Mouse (Mus musculus) MEL (cell line): ENCODE results near the gene Syt17. TPM values are rescaled to one million over a fixed set of nuclear protein-coding genes. Genes with fewer than 3 reads are reported as not detected.

Experiments
- DNase-seq: peaks from one replicate; pipeline ENCODE4 v3.0.0; 2011; ENCODE audit warnings: low read depth, low spot score
- H3K27ac ChIP-seq: 2 replicates; pipeline ENCODE4 v1.5.1; 2012; ENCODE audit warnings: low read depth, mild to moderate bottlenecking, control low read depth, low read length, moderate library complexity; ENCODE audit not compliant: control insufficient read depth
- H3K27me3 ChIP-seq, 2 experiments: fragments of 150-350 bp in 1 of 2; sonication (generic) in 1 of 2; 2 replicates each; pipeline ENCODE4 v1.6.1; 2012; ENCODE audit warnings: low read length in 2 of 2, mild to moderate bottlenecking in 2 of 2, improper control_type of control experiment in 1 of 2, moderate library complexity in 1 of 2; ENCODE audit not compliant: insufficient read depth in 2 of 2, control insufficient read depth in 1 of 2
- H3K36me3 ChIP-seq, 2 experiments: 2 replicates each; pipeline ENCODE4 v1.6.1; 2012 to 2014; ENCODE audit warnings: low read length in 2 of 2, improper control_type of control experiment in 1 of 2, inconsistent platforms in 1 of 2, mild to moderate bottlenecking in 1 of 2; ENCODE audit not compliant: insufficient read depth in 2 of 2, control insufficient read depth in 1 of 2
- H3K4me1 ChIP-seq, 2 experiments: fragments of 150-350 bp in 1 of 2; sonication (generic) in 1 of 2; 2 replicates each; pipeline ENCODE4 v1.6.1; 2012; ENCODE audit warnings: low read length in 2 of 2, improper control_type of control experiment in 1 of 2, mild to moderate bottlenecking in 1 of 2; ENCODE audit not compliant: insufficient read depth in 2 of 2, control insufficient read depth in 1 of 2
- H3K4me3 ChIP-seq, 2 experiments: fragments of 150-350 bp in 1 of 2; sonication (generic) in 1 of 2; 2 replicates each; pipeline ENCODE4 v1.5.1; 2012; ENCODE audit warnings: low read depth in 2 of 2, low read length in 2 of 2, mild to moderate bottlenecking in 2 of 2, moderate library complexity in 2 of 2, control low read depth in 1 of 2, improper control_type of control experiment in 1 of 2; ENCODE audit not compliant: control insufficient read depth in 1 of 2, insufficient read depth in 1 of 2
- H3K79me2 ChIP-seq: 2 replicates; pipeline ENCODE4 v1.6.1; 2012; ENCODE audit warnings: mild to moderate bottlenecking, low read length, moderate library complexity; ENCODE audit not compliant: control insufficient read depth, poor library complexity, insufficient read depth
- H3K9ac ChIP-seq: 2 replicates; pipeline ENCODE4 v1.6.1; 2012; ENCODE audit warnings: low read depth, mild to moderate bottlenecking, control low read depth, low read length, moderate library complexity; ENCODE audit not compliant: control insufficient read depth, poor library complexity, severe bottlenecking
- H3K9me3 ChIP-seq: fragments of 150-350 bp; sonication (generic); replicated peaks from 2 replicates; pipeline ENCODE4 v1.6.1; 2012; ENCODE audit warnings: mild to moderate bottlenecking, low read length, improper control_type of control experiment, moderate library complexity; ENCODE audit not compliant: insufficient read depth
- BHLHE40 ChIP-seq: IDR thresholded peaks from 2 replicates; pipeline ENCODE4 v1.6.1; 2012; ENCODE audit warnings: low read depth, mild to moderate bottlenecking, inconsistent platforms, low read length, improper control_type of control experiment, borderline replicate concordance
- CHD1 ChIP-seq: IDR thresholded peaks from 2 replicates; pipeline ENCODE4 v1.6.1; 2012; ENCODE audit warnings: low read depth, mild to moderate bottlenecking, inconsistent platforms, low read length, improper control_type of control experiment
- CTCF ChIP-seq, 3 experiments: IDR thresholded peaks in 2 of 3; conservative IDR thresholded peaks in 1 of 3; 2 replicates each; pipeline ENCODE4 v1.5.1; 2011 to 2012; ENCODE audit warnings: low read length in 3 of 3, low read depth in 2 of 3, mild to moderate bottlenecking in 2 of 3, improper control_type of control experiment in 1 of 3, inconsistent platforms in 1 of 3, mixed read lengths in 1 of 3, moderate library complexity in 1 of 3; ENCODE audit not compliant: control insufficient read depth in 1 of 3, insufficient read depth in 1 of 3, poor library complexity in 1 of 3, severe bottlenecking in 1 of 3
- HCFC1 ChIP-seq: IDR thresholded peaks from 2 replicates; pipeline ENCODE4 v1.6.1; 2012; ENCODE audit warnings: low read depth, mild to moderate bottlenecking, inconsistent platforms, low read length, improper control_type of control experiment, moderate library complexity
- MAFK ChIP-seq: IDR thresholded peaks from 2 replicates; pipeline ENCODE4 v1.6.1; 2011; ENCODE audit warnings: low read depth, mild to moderate bottlenecking, low read length, improper control_type of control experiment, borderline replicate concordance
- MXI1 ChIP-seq: IDR thresholded peaks from 2 replicates; pipeline ENCODE4 v1.6.1; 2011; ENCODE audit warnings: mild to moderate bottlenecking, low read depth, low read length, improper control_type of control experiment
- NELFE ChIP-seq: IDR thresholded peaks from 2 replicates; pipeline ENCODE4 v1.6.1; 2011; ENCODE audit warnings: low read depth, low read length, improper control_type of control experiment
- RAD21 ChIP-seq: IDR thresholded peaks from 2 replicates; pipeline ENCODE4 v1.6.1; 2011; ENCODE audit warnings: mild to moderate bottlenecking, low read depth, low read length, improper control_type of control experiment
- SMC3 ChIP-seq: IDR thresholded peaks from 2 replicates; pipeline ENCODE4 v1.6.1; 2011; ENCODE audit warnings: low read depth, low read length, improper control_type of control experiment
- TCF12 ChIP-seq: IDR thresholded peaks from 2 replicates; pipeline ENCODE4 v1.6.1; 2014; ENCODE audit warnings: low read depth, mild to moderate bottlenecking, inconsistent platforms, low read length, improper control_type of control experiment, moderate library complexity
- UBTF ChIP-seq: IDR thresholded peaks from 2 replicates; pipeline ENCODE4 v1.6.1; 2012; ENCODE audit warnings: low read depth, mild to moderate bottlenecking, inconsistent platforms, low read length, improper control_type of control experiment, moderate library complexity, borderline replicate concordance; ENCODE audit not compliant: insufficient read depth
- USF2 ChIP-seq, 2 experiments: IDR thresholded peaks; 2 replicates each; pipeline ENCODE4 v1.6.1; 2011 to 2012; ENCODE audit warnings: improper control_type of control experiment in 2 of 2, low read length in 2 of 2, borderline replicate concordance in 1 of 2, inconsistent platforms in 1 of 2, low read depth in 1 of 2, mild to moderate bottlenecking in 1 of 2; ENCODE audit not compliant: insufficient read depth in 1 of 2
- ZMIZ1 ChIP-seq: IDR thresholded peaks from 2 replicates; pipeline ENCODE4 v1.6.1; 2012; ENCODE audit warnings: low read depth, mild to moderate bottlenecking, inconsistent platforms, low read length, improper control_type of control experiment, moderate library complexity
- polyA plus RNA-seq, 2 experiments: library from polyadenylated mRNA; stranded (reverse) in 1 of 2; unstranded in 1 of 2; fragments of >175 nt in 1 of 2; fragments of >200 nt in 1 of 2; gene quantifications; 2 replicates each; pipeline versions ENCODE4 v1.2.1 to v1.2.4; 2012; ENCODE audit warnings: low replicate concordance in 2 of 2, low read depth in 1 of 2; ENCODE audit not compliant: insufficient read length in 2 of 2, insufficient read depth in 1 of 2, missing spikeins in 1 of 2
- total RNA-seq: library from RNA; depleted of rRNA; stranded (reverse); fragments of 300-350 nt; gene quantifications from 2 replicates; pipeline ENCODE4 v1.2.3, GENCODE M21; 2012

The Syt17 gene
- total and polyA plus RNA-seq, 3 experiments = not detected

- no peaks in the 10 kb centered on the region for H3K4me1 ChIP-seq
- no peak overlapping the region for H3K27ac ChIP-seq
Measured at GRCm38 (mm10) chr7:118411877-118412276, 36.1 kb downstream of the Syt17 start.

GRCm38 (mm10) chr7:118409421-118409820, 38.6 kb downstream of the Syt17 start:
- no peak overlapping the region for H3K9ac ChIP-seq
- H3K27ac ChIP-seq = no peak overlapping the region
- H3K9me3 ChIP-seq = no peaks in the 10 kb centered on the region
- no peak overlapping the region for H3K4me3 ChIP-seq
- H3K4me1 ChIP-seq = no peaks in the 10 kb centered on the region
- no peaks in the 10 kb centered on the region for H3K36me3 ChIP-seq
- no peaks in the 10 kb centered on the region for H3K79me2 ChIP-seq
- peaks cover 0 to 3% of the 10 kb centered on the region in 2 experiments; a peak in 1 of 4 replicates for H3K27me3 ChIP-seq
- TF ChIP-seq NELFE = no peak
- TF ChIP-seq TCF12 = no peak
- no peak for TF ChIP-seq BHLHE40
- peak in 2 of 3 experiments; percentile 7 to 37; a peak in 2 of 6 replicates for TF ChIP-seq CTCF (IDR thresholded peaks at IDR 0.05 in 2 of 3, conservative IDR thresholded peaks at IDR 0.05 in 1 of 3; ENCODE audit: control insufficient read depth in 1 of 3, insufficient read depth in 1 of 3, low read depth in 2 of 3, low read length in 3 of 3, poor library complexity in 1 of 3, severe bottlenecking in 1 of 3)
- TF ChIP-seq RAD21 = peak; percentile 25
- TF ChIP-seq SMC3 = 0 out of 2 replicates have a peak, but pooled peaks have one; percentile 2
- DNase-seq = peak; percentile 13

More at GRCm38 (mm10) chr7:118411877-118412276, 36.1 kb downstream of the Syt17 start:
- no peak for TF ChIP-seq NELFE
- no peak overlapping the region for H3K9ac ChIP-seq
- H3K4me3 ChIP-seq = no peak overlapping the region
- peaks cover 0 to 3% of the 10 kb centered on the region in 2 experiments; a peak in 1 of 4 replicates for H3K27me3 ChIP-seq
- no peaks in the 10 kb centered on the region for H3K36me3 ChIP-seq
- H3K79me2 ChIP-seq = no peaks in the 10 kb centered on the region
- no peaks in the 10 kb centered on the region for H3K9me3 ChIP-seq
- no peak for DNase-seq

GRCm38 (mm10) chr7:118405251-118405650, 42.8 kb downstream of the Syt17 start:
- no peak overlapping the region for H3K4me3 ChIP-seq
- no peak for DNase-seq
- no peaks in the 10 kb centered on the region for H3K9me3 ChIP-seq
- H3K27me3 ChIP-seq = peaks cover 0 to 4% of the 10 kb centered on the region in 2 experiments; a peak in 2 of 4 replicates
- H3K9ac ChIP-seq = no peak overlapping the region
- TF ChIP-seq ZMIZ1 = no peak
- TF ChIP-seq USF2 (IDR thresholded peaks at IDR 0.05; ENCODE audit: borderline replicate concordance in 1 of 2, insufficient read depth in 1 of 2, low read depth in 1 of 2, low read length in 2 of 2) = no peak
- TF ChIP-seq CHD1 = no peak
- TF ChIP-seq UBTF = no peak
- TF ChIP-seq MXI1 = no peak
- TF ChIP-seq HCFC1 = no peak
- no peak for TF ChIP-seq MAFK
- H3K79me2 ChIP-seq = no peaks in the 10 kb centered on the region
- H3K4me1 ChIP-seq = no peaks in the 10 kb centered on the region
- no peak overlapping the region for H3K27ac ChIP-seq
- H3K36me3 ChIP-seq = no peaks in the 10 kb centered on the region
